Mouse (Mus musculus): Measurements from ENCODE around the gene Gm38392.
"Not testable (repeated sequence)": the region's sequence is repeated elsewhere in the genome, so short reads cannot be mapped to it uniquely, and the experiment has no call there.

Gm38392 gene

DNA sequence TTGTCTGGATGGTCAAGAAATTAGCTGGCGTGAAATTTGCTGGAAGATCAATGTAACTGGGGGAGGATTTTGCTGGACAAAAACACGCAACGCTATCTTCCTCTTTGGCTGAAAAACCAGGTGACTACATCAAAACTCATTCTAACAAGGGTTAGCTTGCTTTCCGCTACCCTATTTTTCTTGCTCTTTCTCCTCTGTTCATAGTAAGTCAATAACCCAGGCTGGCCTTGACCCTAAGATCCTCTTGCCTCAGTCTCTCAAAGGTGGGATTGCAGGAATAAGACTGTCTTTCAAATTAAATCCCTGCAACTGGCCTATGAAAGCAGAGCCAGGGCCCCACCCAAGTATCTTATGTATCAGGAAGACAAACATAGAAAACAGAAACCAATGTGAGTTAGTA, at the start of gene Gm38392:
Gene Gm38392, minus strand, starts transcription at position 101 of the 400 bp plus-strand sequence.
- no peak for DNase-seq (ENCODE audit: low spot score in 2 of 2)

- peak; percentile 95 to 97 for DNase-seq (ENCODE audit: low spot score in 2 of 2)
These were observed 49.3 kb upstream of the Gm38392 start, which contains the start of the genes Tmem79 and Smg5 for GRCm38 (mm10) chr3:88336058-88337013. TSS of gene Tmem79 (minus strand) at chr3:88336148. TSS of gene Smg5 (plus strand) at chr3:88336260.

- no peak for DNase-seq (ENCODE audit: low spot score in 2 of 2)
These were observed 48.5 kb upstream of the Gm38392 start for GRCm38 (mm10) chr3:88335436-88336053.

DNA sequence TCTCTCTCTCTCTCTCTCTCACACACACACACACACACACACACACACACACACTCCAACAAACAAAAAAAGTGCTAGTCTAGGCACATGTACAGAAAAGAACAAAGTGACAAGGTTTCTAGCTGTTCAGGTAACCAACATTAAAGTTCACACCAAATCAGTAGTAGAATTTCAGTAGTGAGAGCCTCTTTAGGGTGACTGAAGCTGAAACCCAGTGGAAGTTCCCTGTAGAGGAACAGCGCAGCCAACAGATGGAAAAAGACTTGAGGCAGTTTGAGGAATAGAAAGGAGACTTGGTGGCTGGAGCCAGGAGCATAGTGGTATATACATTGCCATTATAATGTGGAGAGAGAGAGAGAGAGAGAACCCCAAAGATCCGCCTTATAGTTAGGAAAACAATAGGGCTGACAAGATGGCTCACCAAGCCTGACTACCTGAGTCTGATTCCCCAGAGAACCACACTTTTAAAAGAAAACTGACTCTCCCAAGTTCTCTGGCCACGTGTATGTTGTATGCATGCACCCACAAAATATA, 48.0 kb upstream of the Gm38392 start:
- no peak for DNase-seq (ENCODE audit: low spot score in 2 of 2)

DNA sequence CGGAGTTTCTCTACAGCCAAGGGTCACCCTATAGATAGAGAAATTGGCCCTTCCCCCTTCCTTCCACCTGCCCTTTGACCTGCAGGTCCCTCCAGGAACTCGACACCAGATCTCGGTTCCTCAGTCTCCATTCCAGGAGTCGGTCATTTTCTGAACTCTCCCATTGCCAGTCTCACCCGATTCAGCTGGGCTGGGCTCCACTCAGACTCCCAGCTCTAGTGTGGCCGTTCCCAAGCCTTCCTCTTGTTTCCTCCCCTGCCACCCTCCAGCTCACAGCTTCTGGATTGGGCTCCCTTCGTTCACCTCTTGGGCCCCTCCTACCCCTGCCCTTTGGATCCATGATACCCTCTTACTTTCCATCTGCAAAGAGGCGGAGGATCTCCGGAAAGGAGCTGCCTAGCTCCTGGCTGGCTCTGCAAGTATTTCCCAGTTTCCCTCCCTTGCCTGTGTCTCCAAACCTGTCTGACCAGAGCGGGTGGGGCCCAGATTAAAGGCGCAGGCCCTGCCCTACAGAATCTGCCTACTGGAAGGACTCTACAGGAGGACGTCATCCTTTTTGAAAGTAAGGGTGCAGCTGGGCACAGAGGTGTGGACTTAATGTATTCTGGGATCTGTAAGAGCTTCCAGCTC, 47.1 kb upstream of the Gm38392 start:
- no peak for DNase-seq (ENCODE audit: low spot score in 2 of 2)

DNA sequence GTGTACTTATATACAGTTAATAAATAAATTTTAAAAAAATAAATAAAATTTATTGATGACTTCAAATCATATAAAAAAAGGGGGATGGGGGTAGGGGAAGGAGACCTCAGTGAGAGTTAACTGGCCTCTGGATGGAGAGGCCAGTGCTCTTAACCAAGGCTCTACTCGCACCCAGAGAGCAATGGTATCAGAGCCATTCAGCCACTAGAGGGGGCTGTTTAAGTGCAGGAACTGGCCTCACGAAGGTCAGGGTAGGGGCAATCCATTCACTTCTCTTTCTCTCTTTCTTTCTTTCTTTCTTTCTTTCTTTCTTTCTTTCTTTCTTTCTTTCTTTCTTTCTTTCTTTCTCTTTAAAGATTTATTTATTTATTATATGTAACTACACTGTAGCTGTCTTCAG, 44.3 kb upstream of the Gm38392 start:
- peak; percentile 54 to 61 for DNase-seq (ENCODE audit: low spot score in 2 of 2)

DNA sequence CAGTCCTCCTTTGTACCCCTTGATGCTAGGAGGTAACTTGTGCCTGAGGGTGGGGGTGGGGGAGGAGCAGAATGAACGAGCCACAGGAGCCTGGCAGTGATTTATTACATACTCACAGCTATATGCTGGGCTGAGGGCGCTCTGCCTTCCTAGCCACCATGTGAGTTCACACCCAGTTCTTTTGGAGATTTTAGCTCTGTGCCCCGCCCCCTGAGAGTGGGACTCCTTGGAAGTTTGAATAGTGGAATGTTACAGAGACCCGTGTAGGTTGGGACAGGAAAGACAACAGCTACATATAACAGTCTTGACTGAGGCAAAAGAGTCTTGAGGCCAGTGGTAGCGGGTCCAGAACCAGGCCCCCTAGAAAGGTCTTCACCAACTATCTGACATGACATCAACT, 41.9 kb upstream of the Gm38392 start:
- no peak for DNase-seq (ENCODE audit: low spot score in 2 of 2)

- peak; percentile 53 to 68 for DNase-seq (ENCODE audit: low spot score in 2 of 2)
These were observed 38.0 kb upstream of the Gm38392 start, which contains the start of gene Glmp for GRCm38 (mm10) chr3:88324951-88325405. TSS of gene Glmp (plus strand) at chr3:88325023.

- DNase-seq (ENCODE audit: low spot score in 2 of 2) = no peak
These were observed 12.2 kb upstream of the Gm38392 start for GRCm38 (mm10) chr3:88299172-88299571.

DNA sequence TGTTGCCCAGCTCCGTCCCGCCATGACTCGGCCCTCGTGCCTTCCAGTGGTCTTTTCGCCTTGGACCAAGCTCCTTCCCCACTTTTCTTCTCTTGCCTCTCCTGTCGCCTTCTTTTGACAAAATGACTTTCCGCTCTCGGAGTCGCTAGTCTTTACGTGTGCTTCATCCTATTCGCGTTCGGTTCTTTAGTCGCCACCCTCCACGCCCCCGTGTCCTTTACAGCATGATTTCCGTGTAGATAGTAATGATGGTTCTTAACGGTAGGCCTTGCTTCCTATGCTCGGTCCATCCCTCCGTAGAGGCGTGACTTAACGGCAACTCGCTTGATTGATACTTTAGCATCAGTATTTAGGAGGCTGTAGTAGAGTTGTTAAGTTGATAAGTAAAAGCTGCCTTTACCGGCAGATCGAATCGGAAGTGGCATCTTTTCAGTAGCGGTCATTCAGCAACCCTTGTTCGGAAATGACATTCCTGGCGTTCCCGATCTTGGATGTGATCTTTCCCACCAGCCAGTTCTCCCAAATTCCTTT, 10.4 kb upstream of the Gm38392 start:
- peak; percentile 8 to 22 for DNase-seq (ENCODE audit: low spot score in 2 of 2)

GRCm38 (mm10) chr3:88296561-88297318, 9.7 kb upstream of the Gm38392 start, which contains the start of the genes Tsacc and Cct3:
TSS of gene Tsacc (minus strand) at chr3:88296999.
TSS of gene Cct3 (plus strand) at chr3:88297116.
- DNase-seq (ENCODE audit: low spot score in 2 of 2) = peak; percentile 97 to 98

DNA sequence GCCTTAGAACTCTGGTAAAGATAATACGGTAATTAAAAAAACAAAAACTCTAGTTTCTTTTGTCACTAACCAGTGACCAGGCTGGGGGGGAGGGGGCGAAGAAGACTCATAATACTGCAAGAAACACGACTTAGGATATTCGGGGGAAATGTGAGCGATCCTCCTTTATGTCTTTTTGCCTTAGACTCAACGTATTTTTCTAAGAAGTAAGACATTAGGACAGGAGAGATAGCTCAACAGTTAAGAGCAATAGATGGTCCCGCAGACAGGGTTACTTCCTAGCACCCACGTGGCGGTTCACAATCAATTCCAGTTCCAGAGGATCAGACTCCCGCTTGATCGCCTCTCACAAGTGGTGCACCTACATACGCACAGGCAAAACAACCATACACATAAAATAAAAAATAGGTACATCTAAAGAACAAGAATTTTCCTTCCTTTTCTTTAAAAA, 9.1 kb upstream of the Gm38392 start:
- DNase-seq (ENCODE audit: low spot score in 2 of 2) = no peak

GRCm38 (mm10) chr3:88295272-88295671, 8.3 kb upstream of the Gm38392 start:
- DNase-seq (ENCODE audit: low spot score in 2 of 2) = not testable (repeated sequence)

GRCm38 (mm10) chr3:88291970-88292369, 5.0 kb upstream of the Gm38392 start:
- DNase-seq (ENCODE audit: low spot score in 2 of 2) = peak; percentile 6 to 27

- not testable (repeated sequence) for DNase-seq (ENCODE audit: low spot score in 2 of 2)
These were observed 1.2 kb upstream of the Gm38392 start for GRCm38 (mm10) chr3:88288133-88288713.

- DNase-seq (ENCODE audit: low spot score in 2 of 2) = not testable (repeated sequence)
These were observed 1.5 kb downstream of the Gm38392 start for GRCm38 (mm10) chr3:88285565-88285895.

DNA sequence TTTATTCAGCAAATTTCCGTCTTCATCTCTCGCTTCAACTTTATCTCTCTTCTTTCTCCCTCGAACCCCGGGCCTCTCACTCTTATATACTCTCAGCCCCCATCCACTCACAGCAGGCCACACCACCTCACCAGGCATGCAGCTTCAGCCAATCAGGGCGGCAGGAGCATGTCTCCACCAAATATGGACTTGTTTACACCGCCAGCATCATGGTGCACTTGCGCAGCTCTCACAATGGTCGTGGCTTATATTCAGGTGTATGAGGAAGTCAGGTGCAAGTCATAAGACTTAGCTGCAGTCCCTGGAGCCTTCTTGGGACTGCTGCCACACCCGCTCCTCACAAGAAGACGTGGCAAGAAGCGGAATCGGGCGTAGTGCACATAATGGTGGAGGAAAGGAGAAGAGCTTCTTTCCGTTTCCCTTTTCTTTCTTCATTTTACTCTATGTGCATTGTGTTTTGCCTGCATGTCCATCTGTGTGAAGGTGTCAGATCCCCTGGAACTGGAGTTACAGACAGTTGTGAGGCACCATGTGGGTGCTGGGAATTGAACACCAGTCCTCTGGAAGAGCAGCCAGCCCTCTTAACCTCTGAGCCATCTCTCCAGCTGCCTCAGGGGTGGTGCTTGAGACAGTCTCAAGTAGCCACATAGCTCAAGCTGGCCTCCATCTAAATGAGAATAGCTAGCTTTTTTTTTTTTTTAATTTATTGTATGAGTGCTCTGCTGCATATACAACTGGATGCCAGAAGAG, 2.0 kb downstream of the Gm38392 start:
- not testable (repeated sequence) for DNase-seq (ENCODE audit: low spot score in 2 of 2)

GRCm38 (mm10) chr3:88281141-88281916, 5.7 kb downstream of the Gm38392 start:
- DNase-seq (ENCODE audit: low spot score in 2 of 2) = not testable (repeated sequence)

DNA sequence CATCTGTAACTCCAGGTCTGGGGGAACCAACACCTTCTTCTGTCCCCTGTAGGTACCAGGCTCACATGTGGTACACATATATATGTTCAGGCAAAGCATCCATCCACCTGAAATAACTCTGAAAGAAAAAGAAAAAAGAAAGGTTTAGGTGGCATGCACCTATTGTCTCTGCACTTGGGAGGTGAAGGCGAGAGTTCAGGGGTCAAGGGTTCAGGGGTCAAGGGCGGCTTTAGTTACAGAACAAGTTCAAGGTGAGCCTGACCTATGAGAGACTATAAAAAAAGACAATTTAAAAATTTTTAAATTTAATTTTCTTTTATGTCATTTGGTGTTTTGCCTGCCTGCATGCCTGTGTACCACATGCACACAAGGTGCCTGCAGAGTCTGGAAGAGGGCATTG, 7.0 kb downstream of the Gm38392 start:
- no peak for DNase-seq (ENCODE audit: low spot score in 2 of 2)
